Mouse (Mus musculus): ENCODE data around the gene Pex16. TPM values are rescaled to one million over a fixed set of nuclear protein-coding genes. Genes with fewer than 3 reads are reported as not detected.

Gene Pex16
- polyA plus RNA-seq, 1 experiment from 2014 or later = 35.0 TPM

GRCm38 (mm10) chr2:92371971-92372690 is 2.3 kb upstream of the Pex16 start:
- no peak overlapping the region for H3K4me2 ChIP-seq
- ATAC-seq (ENCODE audit: low read depth) = no peak
- 12% methylated on average over 10 of the region's 10 CpGs for WGBS
- no peaks in the 10 kb centered on the region for H3K9me3 ChIP-seq
- peak overlapping the region; percentile 6; the same call in 1 of the 2 replicates for H3K27ac ChIP-seq (replicated peaks)
- peaks cover 56% of the 10 kb centered on the region for H3K4me1 ChIP-seq (replicated peaks)
- no peak overlapping the region for H3K9ac ChIP-seq
- H3K27me3 ChIP-seq = peaks cover 41% of the 10 kb centered on the region
- no peak overlapping the region for H3K4me3 ChIP-seq
- H3K36me3 ChIP-seq = peaks cover 2% of the 10 kb centered on the region; the same call in 1 of the 2 replicates

GRCm38 (mm10) chr2:92372767-92373436 is 1.6 kb upstream of the Pex16 start:
- H3K27me3 ChIP-seq = peaks cover 41% of the 10 kb centered on the region
- H3K27ac ChIP-seq (replicated peaks) = peak overlapping the region; percentile 6; the same call in 1 of the 2 replicates
- H3K36me3 ChIP-seq = peaks cover 9% of the 10 kb centered on the region
- no peak overlapping the region for H3K4me3 ChIP-seq
- H3K4me2 ChIP-seq = no peak overlapping the region
- no peak for ATAC-seq (ENCODE audit: low read depth)
- 37% methylated on average over 9 of the region's 9 CpGs for WGBS
- peaks cover 56% of the 10 kb centered on the region for H3K4me1 ChIP-seq (replicated peaks)
- no peaks in the 10 kb centered on the region for H3K9me3 ChIP-seq
- no peak overlapping the region for H3K9ac ChIP-seq

GRCm38 (mm10) chr2:92373437-92373813 is 1.1 kb upstream of the Pex16 start:
- Histone ChIP-seq H3K36me3 (peaks cover 15% of the 10 kb centered on the region), H3K4me1 (replicated peaks) (peaks cover 56% of the 10 kb centered on the region), H3K9me3 (no peaks in the 10 kb centered on the region), H3K4me3 (no peak overlapping the region), H3K27ac (replicated peaks) (no peak overlapping the region), H3K27me3 (peaks cover 41% of the 10 kb centered on the region), H3K4me2 (no peak overlapping the region), H3K9ac (no peak overlapping the region)
- ATAC-seq (ENCODE audit: low read depth) = no peak
- 69% methylated on average over 11 of the region's 11 CpGs for WGBS

- H3K4me2 ChIP-seq = peak overlapping the region; percentile 98
- ATAC-seq (ENCODE audit: low read depth) = peak; percentile 92
- peaks cover 25% of the 10 kb centered on the region for H3K27me3 ChIP-seq
- H3K9me3 ChIP-seq = no peaks in the 10 kb centered on the region
- peaks cover 32% of the 10 kb centered on the region for H3K36me3 ChIP-seq
- 0% methylated on average over 29 of the region's 29 CpGs for WGBS
- peak overlapping the region; percentile 85 for H3K4me3 ChIP-seq
- H3K4me1 ChIP-seq (replicated peaks) = peaks cover 55% of the 10 kb centered on the region
- peak overlapping the region; percentile 86 for H3K27ac ChIP-seq (replicated peaks)
- H3K9ac ChIP-seq = peak overlapping the region; percentile 85
Observed at GRCm38 (mm10) chr2:92375099-92375623, 685 bp downstream of the Pex16 start.

- peaks cover 19% of the 10 kb centered on the region for H3K27me3 ChIP-seq
- ATAC-seq (ENCODE audit: low read depth) = no peak
- H3K9me3 ChIP-seq = no peaks in the 10 kb centered on the region
- H3K9ac ChIP-seq = peak overlapping the region; percentile 85
- 13% methylated on average over 10 of the region's 10 CpGs for WGBS
- H3K36me3 ChIP-seq = peaks cover 38% of the 10 kb centered on the region
- peak overlapping the region; percentile 85 for H3K4me3 ChIP-seq
- H3K4me2 ChIP-seq = peak overlapping the region; percentile 98
- peaks cover 49% of the 10 kb centered on the region for H3K4me1 ChIP-seq (replicated peaks)
- peak overlapping the region; percentile 86 for H3K27ac ChIP-seq (replicated peaks)
Observed at GRCm38 (mm10) chr2:92375788-92376187, 1.3 kb downstream of the Pex16 start.

GRCm38 (mm10) chr2:92376300-92376699 is 1.8 kb downstream of the Pex16 start:
- Histone ChIP-seq H3K9ac (peak overlapping the region; percentile 85), H3K9me3 (no peaks in the 10 kb centered on the region), H3K27ac (replicated peaks) (no peak overlapping the region), H3K4me2 (peak overlapping the region; percentile 98), H3K36me3 (peaks cover 43% of the 10 kb centered on the region), H3K27me3 (peaks cover 14% of the 10 kb centered on the region), H3K4me3 (peak overlapping the region; percentile 85), H3K4me1 (replicated peaks) (peaks cover 44% of the 10 kb centered on the region)
- no peak for ATAC-seq (ENCODE audit: low read depth)
- WGBS = 83% methylated on average over 6 of the region's 6 CpGs

- H3K4me2 ChIP-seq = no peak overlapping the region
- no peak overlapping the region for H3K4me3 ChIP-seq
- peaks cover 34% of the 10 kb centered on the region for H3K4me1 ChIP-seq (replicated peaks)
- no peaks in the 10 kb centered on the region for H3K9me3 ChIP-seq
- no peak overlapping the region for H3K9ac ChIP-seq
- no peak overlapping the region for H3K27ac ChIP-seq (replicated peaks)
- no peak for ATAC-seq (ENCODE audit: low read depth)
- 89% methylated on average over 7 of the region's 7 CpGs for WGBS
- H3K36me3 ChIP-seq = peaks cover 54% of the 10 kb centered on the region
- peaks cover 3% of the 10 kb centered on the region; the same call in 1 of the 2 replicates for H3K27me3 ChIP-seq
Observed at GRCm38 (mm10) chr2:92377320-92377719, 2.8 kb downstream of the Pex16 start.

GRCm38 (mm10) chr2:92379783-92380494 is 5.5 kb downstream of the Pex16 start:
- Histone ChIP-seq H3K4me2 (no peak overlapping the region), H3K9me3 (no peaks in the 10 kb centered on the region), H3K4me3 (no peak overlapping the region), H3K36me3 (peaks cover 80% of the 10 kb centered on the region), H3K4me1 (replicated peaks) (peaks cover 11% of the 10 kb centered on the region), H3K27me3 (no peaks in the 10 kb centered on the region), H3K9ac (no peak overlapping the region), H3K27ac (replicated peaks) (no peak overlapping the region)
- no peak for ATAC-seq (ENCODE audit: low read depth)
- 81% methylated on average over 17 of the region's 17 CpGs for WGBS

- H3K36me3 ChIP-seq = peaks cover 86% of the 10 kb centered on the region
- ATAC-seq (ENCODE audit: low read depth) = no peak
- 0 out of 2 replicates have a peak overlapping the region, but pooled peaks have one; percentile 2 for H3K9ac ChIP-seq
- 81% methylated on average over 6 of the region's 6 CpGs for WGBS
- no peak overlapping the region for H3K4me3 ChIP-seq
- H3K4me1 ChIP-seq (replicated peaks) = peaks cover 10% of the 10 kb centered on the region
- H3K27ac ChIP-seq (replicated peaks) = no peak overlapping the region
- no peak overlapping the region for H3K4me2 ChIP-seq
- no peaks in the 10 kb centered on the region for H3K27me3 ChIP-seq
- H3K9me3 ChIP-seq = no peaks in the 10 kb centered on the region
Observed at GRCm38 (mm10) chr2:92380495-92381050, 6.1 kb downstream of the Pex16 start.

GRCm38 (mm10) chr2:92381161-92381560 is 6.7 kb downstream of the Pex16 start:
- no peak overlapping the region for H3K9ac ChIP-seq
- H3K36me3 ChIP-seq = peaks cover 92% of the 10 kb centered on the region
- H3K4me3 ChIP-seq = no peak overlapping the region
- H3K27ac ChIP-seq (replicated peaks) = 0 out of 2 replicates have a peak overlapping the region, but pooled peaks have one; percentile 4
- peaks cover 9% of the 10 kb centered on the region for H3K4me1 ChIP-seq (replicated peaks)
- H3K4me2 ChIP-seq = no peak overlapping the region
- no peaks in the 10 kb centered on the region for H3K9me3 ChIP-seq
- H3K27me3 ChIP-seq = no peaks in the 10 kb centered on the region
- ATAC-seq (ENCODE audit: low read depth) = no peak
- 93% methylated on average over 5 of the region's 5 CpGs for WGBS

GRCm38 (mm10) chr2:92381901-92382588 is 7.6 kb downstream of the Pex16 start, which contains the start of gene 1700029I15Rik:
TSS of gene 1700029I15Rik (plus strand) at chr2:92382538.
- no peak for ATAC-seq (ENCODE audit: low read depth)
- H3K36me3 ChIP-seq = peaks cover 100% of the 10 kb centered on the region
- H3K9ac ChIP-seq = no peak within 1 kb of the TSS
- no peak within 1 kb of the TSS for H3K27ac ChIP-seq (replicated peaks)
- WGBS = 86% methylated on average over 5 of the region's 5 CpGs
- H3K4me2 ChIP-seq = no peak within 1 kb of the TSS
- H3K27me3 ChIP-seq = no peaks in the 10 kb centered on the region
- H3K4me3 ChIP-seq = no peak within 1 kb of the TSS
- peaks cover 12% of the 10 kb centered on the region for H3K4me1 ChIP-seq (replicated peaks)
- H3K9me3 ChIP-seq = no peaks in the 10 kb centered on the region
